Mouse (Mus musculus) hindbrain, embryonic 14.5 days (tissue): Measurements from ENCODE around the gene Ddt. TPM values are rescaled to one million over a fixed set of nuclear protein-coding genes. Genes with fewer than 3 reads are reported as not detected.
"Not testable (repeated sequence)": the region's sequence is repeated elsewhere in the genome, so short reads cannot be mapped to it uniquely, and the experiment has no call there.

Source experiments
- ATAC-seq: fragments of 200-750 bp; cut with Nextera tagmentation; 2 replicates; pipeline ENCODE4 v1.8.0; 2017; ENCODE audit warnings: moderate number of reproducible peaks, mild to moderate bottlenecking, moderate TSS enrichment, moderate library complexity; ENCODE audit not compliant: low FRiP score
- DNase-seq: peaks from one replicate; pipeline ENCODE4 v3.0.0-alpha.2; 2015; ENCODE audit warnings: low spot score
- H3K27ac ChIP-seq: fragments of 300-500 bp; sonication (generic); 2 replicates; pipeline ENCODE4 v1.5.1; 2014; ENCODE audit warnings: mild to moderate bottlenecking, moderate library complexity
- H3K27me3 ChIP-seq: fragments of 300-500 bp; sonication (generic); 2 replicates; pipeline ENCODE4 v1.6.1; 2014; ENCODE audit warnings: mild to moderate bottlenecking, low read length, mixed read lengths; ENCODE audit not compliant: control insufficient read depth, insufficient read depth
- H3K36me3 ChIP-seq: fragments of 300-500 bp; sonication (generic); replicated peaks from 2 replicates; pipeline ENCODE4 v1.6.1; 2014; ENCODE audit not compliant: control insufficient read depth, insufficient read depth
- H3K4me1 ChIP-seq: fragments of 300-500 bp; sonication (generic); replicated peaks from 2 replicates; pipeline ENCODE4 v1.6.1; 2014; ENCODE audit warnings: antibody characterized with exemption, low read length, mixed read lengths; ENCODE audit not compliant: control insufficient read depth, insufficient read depth
- H3K4me2 ChIP-seq: fragments of 300-500 bp; sonication (generic); replicated peaks from 2 replicates; pipeline ENCODE4 v1.6.1; 2014; ENCODE audit warnings: mild to moderate bottlenecking, moderate library complexity
- H3K4me3 ChIP-seq: fragments of 300-500 bp; sonication (generic); replicated peaks from 2 replicates; pipeline ENCODE4 v1.5.1; 2014; ENCODE audit warnings: mild to moderate bottlenecking, low read length
- H3K9ac ChIP-seq: fragments of 300-500 bp; sonication (generic); 2 replicates; pipeline ENCODE4 v1.6.1; 2014
- H3K9me3 ChIP-seq: fragments of 300-500 bp; sonication (generic); 2 replicates; pipeline ENCODE4 v1.6.1; 2016; ENCODE audit warnings: low read length; ENCODE audit not compliant: control insufficient read depth
- WGBS: fragments of 180-500 bp; shearing (Covaris S2); extraction: QIAGEN DNeasy Blood & Tissue Kit; methylation state at CpG from one replicate; pipeline ENCODE4 v1.1.7; 2014; 5-methylcytosine and 5-hydroxymethylcytosine counted together
- polyA plus RNA-seq: library from polyadenylated mRNA; unstranded; fragments of >200 nt; fragmentation: Nextera tagmentation; extraction: Ambion mirVana; gene quantifications from 2 replicates; pipeline ENCODE4 v1.2.1, GENCODE M21; 2014

The Ddt gene
- polyA plus RNA-seq, 1 experiment from 2014 or later = 89.8 TPM

GRCm38 (mm10) chr10:75777885-75778284 is 4.7 kb upstream of the Ddt start:
- H3K27ac ChIP-seq = no peak overlapping the region
- no peak overlapping the region for H3K4me3 ChIP-seq
- no peaks in the 10 kb centered on the region for H3K36me3 ChIP-seq
- ATAC-seq (no peak), DNase-seq (no peak)
- peaks cover 8% of the 10 kb centered on the region for H3K4me1 ChIP-seq
- no peak overlapping the region for H3K9ac ChIP-seq
- H3K4me2 ChIP-seq = no peak overlapping the region
- 63% methylated on average over 2 of the region's 2 CpGs for WGBS
- H3K27me3 ChIP-seq = peaks cover 50% of the 10 kb centered on the region
- H3K9me3 ChIP-seq = peaks cover 3% of the 10 kb centered on the region

GRCm38 (mm10) chr10:75776562-75776961 is 3.3 kb upstream of the Ddt start:
- H3K27ac ChIP-seq = no peak overlapping the region
- H3K4me3 ChIP-seq = no peak overlapping the region
- no peaks in the 10 kb centered on the region for H3K36me3 ChIP-seq
- H3K4me1 ChIP-seq = peaks cover 16% of the 10 kb centered on the region
- WGBS = 93% methylated on average over 6 of the region's 6 CpGs
- DNase-seq (no peak), ATAC-seq (no peak)
- no peak overlapping the region for H3K9ac ChIP-seq
- H3K4me2 ChIP-seq = no peak overlapping the region
- H3K27me3 ChIP-seq = peaks cover 38% of the 10 kb centered on the region
- peaks cover 3% of the 10 kb centered on the region for H3K9me3 ChIP-seq

- Histone ChIP-seq H3K36me3 (no peaks in the 10 kb centered on the region), H3K27me3 (peaks cover 19% of the 10 kb centered on the region), H3K4me2 (no peak overlapping the region), H3K9me3 (peaks cover 3% of the 10 kb centered on the region), H3K4me3 (no peak overlapping the region), H3K9ac (no peak overlapping the region), H3K27ac (no peak overlapping the region), H3K4me1 (peaks cover 10% of the 10 kb centered on the region)
- 92% methylated on average over 9 of the region's 9 CpGs for WGBS
- ATAC-seq = no peak
- no peak for DNase-seq
Measured at GRCm38 (mm10) chr10:75774587-75774986, 1.4 kb upstream of the Ddt start.

- peaks cover 3% of the 10 kb centered on the region for H3K9me3 ChIP-seq
- no peak overlapping the region for H3K27ac ChIP-seq
- peaks cover 10% of the 10 kb centered on the region for H3K4me1 ChIP-seq
- no peak overlapping the region for H3K4me3 ChIP-seq
- no peak overlapping the region for H3K4me2 ChIP-seq
- DNase-seq = no peak
- 95% methylated on average over 5 of the region's 5 CpGs for WGBS
- H3K36me3 ChIP-seq = no peaks in the 10 kb centered on the region
- ATAC-seq = no peak
- peaks cover 14% of the 10 kb centered on the region for H3K27me3 ChIP-seq
- H3K9ac ChIP-seq = no peak overlapping the region
Measured at GRCm38 (mm10) chr10:75774102-75774501, 888 bp upstream of the Ddt start.

- H3K36me3 ChIP-seq, H3K9me3 ChIP-seq, H3K27me3 ChIP-seq, H3K4me3 ChIP-seq, H3K4me2 ChIP-seq, DNase-seq, ATAC-seq, H3K27ac ChIP-seq, H3K9ac ChIP-seq: not testable (repeated sequence)
- peaks cover 18% of the 10 kb centered on the region for H3K4me1 ChIP-seq
- WGBS = 41% methylated on average over 5 of the region's 5 CpGs
Measured at GRCm38 (mm10) chr10:75767756-75768155, 5.5 kb downstream of the Ddt start.

- no peak for DNase-seq
- no peak overlapping the region for H3K27ac ChIP-seq
Measured at GRCm38 (mm10) chr10:75766856-75767255, 6.4 kb downstream of the Ddt start.

GRCm38 (mm10) chr10:75764519-75765473 is 8.4 kb downstream of the Ddt start:
- DNase-seq (peak; percentile 80), ATAC-seq (peak; percentile 2; the same call in 1 of the 2 replicates)
- Histone ChIP-seq H3K4me1 (peaks cover 15% of the 10 kb centered on the region), H3K4me3 (peak overlapping the region; percentile 71), H3K27me3 (no peaks in the 10 kb centered on the region), H3K9me3 (no peaks in the 10 kb centered on the region), H3K36me3 (no peaks in the 10 kb centered on the region), H3K27ac (peak overlapping the region; percentile 14; the same call in 1 of the 2 replicates), H3K4me2 (peak overlapping the region; percentile 56), H3K9ac (peak overlapping the region; percentile 48)
- 1% methylated on average over 27 of the region's 27 CpGs for WGBS

More at GRCm38 (mm10) chr10:75766856-75767255, 6.4 kb downstream of the Ddt start:
- H3K36me3 ChIP-seq = no peaks in the 10 kb centered on the region
- no peak overlapping the region for H3K9ac ChIP-seq
- ATAC-seq = no peak
- peaks cover 15% of the 10 kb centered on the region for H3K4me1 ChIP-seq
- WGBS = 91% methylated on average over 6 of the region's 6 CpGs
- no peaks in the 10 kb centered on the region for H3K27me3 ChIP-seq
- no peak overlapping the region for H3K4me3 ChIP-seq
- H3K9me3 ChIP-seq = no peaks in the 10 kb centered on the region
- H3K4me2 ChIP-seq = no peak overlapping the region

GRCm38 (mm10) chr10:75763682-75764518 is 9.3 kb downstream of the Ddt start, which contains the start of gene Cabin1:
Gene Cabin1, minus strand, starts transcription at chr10:75764341.
- WGBS = under 1% methylated on average over 61 of the region's 61 CpGs
- no peaks in the 10 kb centered on the region for H3K9me3 ChIP-seq
- peak within 1 kb of the TSS; percentile 78 for H3K27ac ChIP-seq
- no peaks in the 10 kb centered on the region for H3K36me3 ChIP-seq
- no peaks in the 10 kb centered on the region for H3K27me3 ChIP-seq
- DNase-seq (peak; percentile 100), ATAC-seq (peak; percentile 97)
- H3K4me2 ChIP-seq = peak within 1 kb of the TSS; percentile 56
- H3K4me1 ChIP-seq = peaks cover 15% of the 10 kb centered on the region
- H3K9ac ChIP-seq = peak within 1 kb of the TSS; percentile 60
- H3K4me3 ChIP-seq = peak within 1 kb of the TSS; percentile 71

- DNase-seq (no peak), ATAC-seq (no peak)
- H3K4me3 ChIP-seq = no peak overlapping the region
- H3K36me3 ChIP-seq = 0 out of 2 replicates have a peak, but pooled peaks cover 5% of the 10 kb centered on the region
- no peak overlapping the region for H3K9ac ChIP-seq
- 90% methylated on average over 3 of the region's 3 CpGs for whole genome bisulfite sequencing
- no peak overlapping the region for H3K4me2 ChIP-seq
- no peaks in the 10 kb centered on the region for H3K27me3 ChIP-seq
- H3K27ac ChIP-seq = no peak overlapping the region
- H3K4me1 ChIP-seq = peaks cover 15% of the 10 kb centered on the region
- no peaks in the 10 kb centered on the region; the same call in 1 of the 2 replicates for H3K9me3 ChIP-seq
Measured at GRCm38 (mm10) chr10:75762413-75762812, 10.8 kb downstream of the Ddt start.
